Mouse (Mus musculus) liver, adult 2 months (tissue): ENCODE results near the gene Faf2.

Experiments
- CTCF ChIP-seq: fragments of 200-500 bp; IDR thresholded peaks from 2 replicates; pipeline ENCODE4 v1.5.1; 2011; ENCODE audit warnings: low read depth, low read length, control low read depth
- POLR2A ChIP-seq: fragments of 200-500 bp; IDR thresholded peaks from 2 replicates; pipeline ENCODE4 v1.6.1; 2011; ENCODE audit warnings: low read length, control low read depth; ENCODE audit not compliant: insufficient read depth; ENCODE audit errors: extremely low read depth

DNA sequence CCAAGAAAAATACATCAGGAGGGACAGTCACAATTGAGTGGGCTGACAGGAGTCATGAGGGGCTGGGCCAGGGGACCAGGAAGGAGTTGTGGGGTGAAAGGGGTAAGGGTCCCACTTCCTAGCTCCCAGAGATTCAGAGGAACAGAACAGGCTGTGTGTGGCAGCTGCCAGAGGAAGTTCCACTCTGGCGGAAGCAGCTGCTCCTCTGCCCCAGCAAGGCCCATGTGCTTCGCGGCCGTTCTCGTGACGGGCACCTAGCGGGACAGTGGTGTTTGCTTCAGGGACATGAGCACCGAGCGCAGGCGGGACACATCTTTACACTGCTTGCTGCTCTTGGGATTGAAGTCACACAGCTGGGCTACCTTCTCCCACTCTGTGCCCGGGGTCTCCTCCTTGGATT is 28.0 kb upstream of the Faf2 start:
- TF ChIP-seq POLR2A (no peak), CTCF (no peak)
